Mouse (Mus musculus): Measurements from ENCODE around the gene Mrpl58. TPM values are rescaled to one million over a fixed set of nuclear protein-coding genes. Genes with fewer than 3 reads are reported as not detected.

Mrpl58 gene
- polyA plus RNA-seq, 1 experiment from 2014 or later, result 253 TPM

GRCm38 (mm10) chr11:115367395-115367944 is 36.1 kb upstream of the Mrpl58 start, which contains the start of gene Hid1:
Gene Hid1, minus strand, starts transcription at chr11:115367756.
- peak within 1 kb of the TSS; percentile 96 for H3K4me2 ChIP-seq (ENCODE audit: low read length)
- H3K9ac ChIP-seq (ENCODE audit: low read length), result peak within 1 kb of the TSS; percentile 84
- H3K27ac ChIP-seq (ENCODE audit: low read depth, low read length), result peak within 1 kb of the TSS; percentile 64
- ATAC-seq, result peak; percentile 88
- under 1% methylated on average over 38 of the region's 39 CpGs for WGBS
- 0 out of 2 replicates have a peak, but pooled peaks cover 4% of the 10 kb centered on the region for H3K27me3 ChIP-seq (replicated peaks; ENCODE audit: control insufficient read depth, insufficient read depth, low read length)
- H3K4me3 ChIP-seq (ENCODE audit: low read depth, low read length), result peak within 1 kb of the TSS; percentile 69
- H3K9me3 ChIP-seq (replicated peaks; ENCODE audit: control insufficient read depth, low read length), result no peaks in the 10 kb centered on the region
- no peaks in the 10 kb centered on the region for H3K36me3 ChIP-seq (ENCODE audit: control insufficient read depth, insufficient read depth, low read length)
- peaks cover 8% of the 10 kb centered on the region for H3K4me1 ChIP-seq (ENCODE audit: control insufficient read depth, insufficient read depth, low read length)
- DNase-seq (ENCODE audit: low spot score), result peak; percentile 86

- H3K27me3 ChIP-seq (replicated peaks; ENCODE audit: control insufficient read depth, insufficient read depth, low read length), result 0 out of 2 replicates have a peak, but pooled peaks cover 4% of the 10 kb centered on the region
- WGBS, result 58% methylated on average over 7 of the region's 7 CpGs
- no peaks in the 10 kb centered on the region for H3K9me3 ChIP-seq (replicated peaks; ENCODE audit: control insufficient read depth, low read length)
- H3K4me2 ChIP-seq (ENCODE audit: low read length), result no peak overlapping the region
- H3K4me3 ChIP-seq (ENCODE audit: low read depth, low read length), result no peak overlapping the region
- DNase-seq (ENCODE audit: low spot score) (no peak), ATAC-seq (no peak)
- H3K9ac ChIP-seq (ENCODE audit: low read length), result no peak overlapping the region
- H3K36me3 ChIP-seq (ENCODE audit: control insufficient read depth, insufficient read depth, low read length), result no peaks in the 10 kb centered on the region
- H3K4me1 ChIP-seq (ENCODE audit: control insufficient read depth, insufficient read depth, low read length), result peaks cover 11% of the 10 kb centered on the region
- H3K27ac ChIP-seq (ENCODE audit: low read depth, low read length), result no peak overlapping the region
Measured at GRCm38 (mm10) chr11:115370368-115370767, 33.2 kb upstream of the Mrpl58 start.

GRCm38 (mm10) chr11:115371354-115371753 is 32.2 kb upstream of the Mrpl58 start:
- H3K4me1 ChIP-seq (ENCODE audit: control insufficient read depth, insufficient read depth, low read length), result peaks cover 6% of the 10 kb centered on the region
- DNase-seq (ENCODE audit: low spot score), result no peak
- H3K9ac ChIP-seq (ENCODE audit: low read length), result no peak overlapping the region
- WGBS, result 74% methylated on average over 8 of the region's 8 CpGs
- H3K27ac ChIP-seq (ENCODE audit: low read depth, low read length), result no peak overlapping the region
- no peak overlapping the region for H3K4me2 ChIP-seq (ENCODE audit: low read length)
- ATAC-seq, result no peak
- H3K27me3 ChIP-seq (replicated peaks; ENCODE audit: control insufficient read depth, insufficient read depth, low read length), result 0 out of 2 replicates have a peak, but pooled peaks cover 4% of the 10 kb centered on the region
- no peak overlapping the region for H3K4me3 ChIP-seq (ENCODE audit: low read depth, low read length)
- no peaks in the 10 kb centered on the region for H3K36me3 ChIP-seq (ENCODE audit: control insufficient read depth, insufficient read depth, low read length)
- no peaks in the 10 kb centered on the region for H3K9me3 ChIP-seq (replicated peaks; ENCODE audit: control insufficient read depth, low read length)

GRCm38 (mm10) chr11:115372015-115372414 is 31.5 kb upstream of the Mrpl58 start:
- Histone ChIP-seq H3K9ac (ENCODE audit: low read length) (no peak overlapping the region), H3K36me3 (ENCODE audit: control insufficient read depth, insufficient read depth, low read length) (no peaks in the 10 kb centered on the region), H3K4me1 (ENCODE audit: control insufficient read depth, insufficient read depth, low read length) (peaks cover 3% of the 10 kb centered on the region; the same call in 1 of the 2 replicates), H3K9me3 (replicated peaks; ENCODE audit: control insufficient read depth, low read length) (no peaks in the 10 kb centered on the region), H3K4me2 (ENCODE audit: low read length) (no peak overlapping the region), H3K4me3 (ENCODE audit: low read depth, low read length) (no peak overlapping the region), H3K27ac (ENCODE audit: low read depth, low read length) (no peak overlapping the region), H3K27me3 (replicated peaks; ENCODE audit: control insufficient read depth, insufficient read depth, low read length) (0 out of 2 replicates have a peak, but pooled peaks cover 4% of the 10 kb centered on the region)
- 72% methylated on average over 1 of the region's 1 CpGs for WGBS
- DNase-seq (ENCODE audit: low spot score) (no peak), ATAC-seq (no peak)

GRCm38 (mm10) chr11:115372737-115373136 is 30.8 kb upstream of the Mrpl58 start:
- H3K27ac ChIP-seq (ENCODE audit: low read depth, low read length), result no peak overlapping the region
- no peak overlapping the region for H3K9ac ChIP-seq (ENCODE audit: low read length)
- no peaks in the 10 kb centered on the region for H3K36me3 ChIP-seq (ENCODE audit: control insufficient read depth, insufficient read depth, low read length)
- no peaks in the 10 kb centered on the region for H3K9me3 ChIP-seq (replicated peaks; ENCODE audit: control insufficient read depth, low read length)
- 0 out of 2 replicates have a peak, but pooled peaks cover 4% of the 10 kb centered on the region for H3K27me3 ChIP-seq (replicated peaks; ENCODE audit: control insufficient read depth, insufficient read depth, low read length)
- no peak overlapping the region for H3K4me3 ChIP-seq (ENCODE audit: low read depth, low read length)
- 50% methylated on average over 2 of the region's 2 CpGs for WGBS
- H3K4me1 ChIP-seq (ENCODE audit: control insufficient read depth, insufficient read depth, low read length), result peaks cover 3% of the 10 kb centered on the region; the same call in 1 of the 2 replicates
- ATAC-seq (no peak), DNase-seq (ENCODE audit: low spot score) (no peak)
- H3K4me2 ChIP-seq (ENCODE audit: low read length), result no peak overlapping the region

- WGBS, result 1% methylated on average over 30 of the region's 30 CpGs
- 0 out of 2 replicates have a peak overlapping the region, but pooled peaks have one; percentile 9 for H3K27ac ChIP-seq (ENCODE audit: low read depth, low read length)
Measured at GRCm38 (mm10) chr11:115373805-115374694, 29.5 kb upstream of the Mrpl58 start.

GRCm38 (mm10) chr11:115374695-115375425 is 28.7 kb upstream of the Mrpl58 start:
- H3K9ac ChIP-seq (ENCODE audit: low read length), result peak overlapping the region; percentile 67
- peak overlapping the region; percentile 38; the same call in 1 of the 2 replicates for H3K4me3 ChIP-seq (ENCODE audit: low read depth, low read length)
- no peaks in the 10 kb centered on the region for H3K36me3 ChIP-seq (ENCODE audit: control insufficient read depth, insufficient read depth, low read length)
- peak overlapping the region; percentile 70 for H3K4me2 ChIP-seq (ENCODE audit: low read length)
- WGBS, result 66% methylated on average over 12 of the region's 12 CpGs
- H3K27ac ChIP-seq (ENCODE audit: low read depth, low read length), result no peak overlapping the region
- no peak for ATAC-seq
- DNase-seq (ENCODE audit: low spot score), result no peak
- H3K27me3 ChIP-seq (replicated peaks; ENCODE audit: control insufficient read depth, insufficient read depth, low read length), result no peaks in the 10 kb centered on the region
- H3K4me1 ChIP-seq (ENCODE audit: control insufficient read depth, insufficient read depth, low read length), result peaks cover 3% of the 10 kb centered on the region; the same call in 1 of the 2 replicates
- 0 out of 2 replicates have a peak, but pooled peaks cover 3% of the 10 kb centered on the region for H3K9me3 ChIP-seq (replicated peaks; ENCODE audit: control insufficient read depth, low read length)

More at GRCm38 (mm10) chr11:115373805-115374694, 29.5 kb upstream of the Mrpl58 start:
- H3K27me3 ChIP-seq (replicated peaks; ENCODE audit: control insufficient read depth, insufficient read depth, low read length), result no peaks in the 10 kb centered on the region
- H3K9me3 ChIP-seq (replicated peaks; ENCODE audit: control insufficient read depth, low read length), result 0 out of 2 replicates have a peak, but pooled peaks cover 3% of the 10 kb centered on the region
- ATAC-seq (peak; percentile 77), DNase-seq (ENCODE audit: low spot score) (peak; percentile 69)
- peak overlapping the region; percentile 67 for H3K9ac ChIP-seq (ENCODE audit: low read length)
- no peaks in the 10 kb centered on the region for H3K36me3 ChIP-seq (ENCODE audit: control insufficient read depth, insufficient read depth, low read length)
- H3K4me3 ChIP-seq (ENCODE audit: low read depth, low read length), result peak overlapping the region; percentile 38
- H3K4me1 ChIP-seq (ENCODE audit: control insufficient read depth, insufficient read depth, low read length), result peaks cover 3% of the 10 kb centered on the region; the same call in 1 of the 2 replicates
- peak overlapping the region; percentile 70 for H3K4me2 ChIP-seq (ENCODE audit: low read length)

GRCm38 (mm10) chr11:115376722-115377121 is 26.8 kb upstream of the Mrpl58 start:
- Histone ChIP-seq H3K27ac (ENCODE audit: low read depth, low read length) (no peak overlapping the region), H3K9me3 (replicated peaks; ENCODE audit: control insufficient read depth, low read length) (0 out of 2 replicates have a peak, but pooled peaks cover 3% of the 10 kb centered on the region), H3K9ac (ENCODE audit: low read length) (no peak overlapping the region), H3K4me2 (ENCODE audit: low read length) (no peak overlapping the region), H3K36me3 (ENCODE audit: control insufficient read depth, insufficient read depth, low read length) (no peaks in the 10 kb centered on the region), H3K4me3 (ENCODE audit: low read depth, low read length) (no peak overlapping the region), H3K27me3 (replicated peaks; ENCODE audit: control insufficient read depth, insufficient read depth, low read length) (no peaks in the 10 kb centered on the region), H3K4me1 (ENCODE audit: control insufficient read depth, insufficient read depth, low read length) (peaks cover 3% of the 10 kb centered on the region; the same call in 1 of the 2 replicates)
- DNase-seq (ENCODE audit: low spot score) (no peak), ATAC-seq (no peak)
- WGBS, result 74% methylated on average over 7 of the region's 7 CpGs
